Mouse (Mus musculus) olfactory bulb, adult 2 months (tissue): Measurements from ENCODE around the gene Gm11361.

Source experiments
- CTCF ChIP-seq: fragments of 200-500 bp; IDR thresholded peaks from 2 replicates; pipeline ENCODE4 v1.5.1; 2012; ENCODE audit warnings: low read depth, mild to moderate bottlenecking, low read length, moderate library complexity; ENCODE audit not compliant: insufficient read depth
- POLR2A ChIP-seq: fragments of 200-500 bp; IDR thresholded peaks from 2 replicates; pipeline ENCODE4 v1.6.1; 2012; ENCODE audit warnings: mild to moderate bottlenecking, low read depth, low read length, moderate library complexity; ENCODE audit not compliant: insufficient read depth

GRCm38 (mm10) chr13:28294272-28294671 lies 36.9 kb downstream of the Gm11361 start:
- TF ChIP-seq CTCF (no peak), POLR2A (no peak)
